Comparison of ENCODE assay signal across 8 mouse cellular contexts in genomic region chr14:31435930-31436693, GRCm38 (mm10). TPM values are rescaled to one million over a fixed set of nuclear protein-coding genes. Genes with fewer than 3 reads are reported as not detected.
DNase-seq lines count a peak whose midpoint lies in the region; ATAC-seq lines count a peak whose summit lies in the region.

TSS of gene Sh3bp5 (minus strand) at chr14:31436078.

- peak; percentile 97 for DNase-seq in adrenal gland, postnatal 14 days
- DNase-seq in embryonic facial prominence, embryonic 10.5 days (ENCODE audit: low spot score), result peak; percentile 95
- DNase-seq in gonadal fat pad, adult 2 months (ENCODE audit: low read depth), result no peak
- peak; percentile 93 to 94 for DNase-seq in left cerebral cortex, postnatal 25 days (ENCODE audit: low spot score in 2 of 2)
- peak; percentile 92 for DNase-seq in mesoderm, embryonic 11.5 days (ENCODE audit: low read depth, low spot score)
- peak; percentile 92 for DNase-seq in right cerebral cortex, postnatal 25 days
- peak; percentile 90 to 92 for DNase-seq in urinary bladder, postnatal 4 days (ENCODE audit: low spot score in 2 of 2)

- peaks cover 54% of the 10 kb centered on the region for H3K4me1 ChIP-seq in embryonic facial prominence, embryonic 10.5 days
- H3K4me1 ChIP-seq in intestine, embryonic 16.5 days (ENCODE audit: control insufficient read depth, insufficient read depth, low read length), result peaks cover 23% of the 10 kb centered on the region; the same call in 1 of the 2 replicates

- peak; percentile 96 for ATAC-seq in intestine, embryonic 16.5 days

- peak within 1 kb of the TSS; percentile 98 for H3K4me2 ChIP-seq in intestine, embryonic 16.5 days (ENCODE audit: low read depth, low read length)

- H3K27me3 ChIP-seq in embryonic facial prominence, embryonic 10.5 days (replicated peaks; ENCODE audit: low read depth, poor library complexity, severe bottlenecking), result peaks cover 22% of the 10 kb centered on the region
- no peaks in the 10 kb centered on the region for H3K27me3 ChIP-seq in intestine, embryonic 16.5 days (replicated peaks; ENCODE audit: control insufficient read depth, insufficient read depth, low read length)

- H3K27ac ChIP-seq in embryonic facial prominence, embryonic 10.5 days (replicated peaks), result peak within 1 kb of the TSS; percentile 92
- H3K27ac ChIP-seq in intestine, embryonic 16.5 days (ENCODE audit: low read length), result peak within 1 kb of the TSS; percentile 59

- H3K36me3 ChIP-seq in embryonic facial prominence, embryonic 10.5 days (replicated peaks), result no peaks in the 10 kb centered on the region
- no peaks in the 10 kb centered on the region for H3K36me3 ChIP-seq in intestine, embryonic 16.5 days (ENCODE audit: control insufficient read depth, insufficient read depth, low read length)

- peak within 1 kb of the TSS; percentile 88 for H3K9ac ChIP-seq in intestine, embryonic 16.5 days (ENCODE audit: low read depth, low read length)

- H3K9me3 ChIP-seq in embryonic facial prominence, embryonic 10.5 days, result no peaks in the 10 kb centered on the region
- no peaks in the 10 kb centered on the region for H3K9me3 ChIP-seq in intestine, embryonic 16.5 days (ENCODE audit: control insufficient read depth, low read length)

- peak within 1 kb of the TSS; percentile 88 for H3K4me3 ChIP-seq in embryonic facial prominence, embryonic 10.5 days
- peak within 1 kb of the TSS; percentile 87 for H3K4me3 ChIP-seq in intestine, embryonic 16.5 days (ENCODE audit: low read length)

- WGBS in embryonic facial prominence, embryonic 10.5 days, result 10% methylated on average over 49 of the region's 49 CpGs
- 7% methylated on average over 49 of the region's 49 CpGs for WGBS in intestine, embryonic 16.5 days

- intact Hi-C loops in left cerebral cortex, postnatal 25 days (cut with DNase I), result loop anchor here (1.0 to 5.0 kb wide), 3 partner anchors 36 to 69 kb away; no protein-coding TSS in a partner anchor

RNA-seq across cellular contexts. Expression of gene Sh3bp5, which starts in this region (rescaled TPM):
- total RNA-seq in adrenal gland, postnatal 14 days (2021), result 123 and 142 TPM in 2 replicates
- 26.3 and 30.2 TPM in 2 replicates for polyA plus RNA-seq in embryonic facial prominence, embryonic 10.5 days (2016; fragmentation: Nextera tagmentation; extraction: Ambion mirVana)
- 25.2 and 29.3 TPM in 2 replicates for polyA plus RNA-seq in gonadal fat pad, adult 2 months (2012; rRNA removed)
- polyA plus RNA-seq in intestine, embryonic 16.5 days (2015; fragmentation: Nextera tagmentation; extraction: Ambion mirVana), result 17.1 and 17.2 TPM in 2 replicates
- 10 to 100 TPM; 56.7 to 65.8 TPM for total RNA-seq in left cerebral cortex, postnatal 25 days (2021)
